Mouse (Mus musculus): ENCODE data around the gene Rftn2. TPM values are rescaled to one million over a fixed set of nuclear protein-coding genes. Genes with fewer than 3 reads are reported as not detected.

The Rftn2 gene
- polyA plus RNA-seq, 1 experiment from 2014 or later: 12.8 TPM

DNA sequence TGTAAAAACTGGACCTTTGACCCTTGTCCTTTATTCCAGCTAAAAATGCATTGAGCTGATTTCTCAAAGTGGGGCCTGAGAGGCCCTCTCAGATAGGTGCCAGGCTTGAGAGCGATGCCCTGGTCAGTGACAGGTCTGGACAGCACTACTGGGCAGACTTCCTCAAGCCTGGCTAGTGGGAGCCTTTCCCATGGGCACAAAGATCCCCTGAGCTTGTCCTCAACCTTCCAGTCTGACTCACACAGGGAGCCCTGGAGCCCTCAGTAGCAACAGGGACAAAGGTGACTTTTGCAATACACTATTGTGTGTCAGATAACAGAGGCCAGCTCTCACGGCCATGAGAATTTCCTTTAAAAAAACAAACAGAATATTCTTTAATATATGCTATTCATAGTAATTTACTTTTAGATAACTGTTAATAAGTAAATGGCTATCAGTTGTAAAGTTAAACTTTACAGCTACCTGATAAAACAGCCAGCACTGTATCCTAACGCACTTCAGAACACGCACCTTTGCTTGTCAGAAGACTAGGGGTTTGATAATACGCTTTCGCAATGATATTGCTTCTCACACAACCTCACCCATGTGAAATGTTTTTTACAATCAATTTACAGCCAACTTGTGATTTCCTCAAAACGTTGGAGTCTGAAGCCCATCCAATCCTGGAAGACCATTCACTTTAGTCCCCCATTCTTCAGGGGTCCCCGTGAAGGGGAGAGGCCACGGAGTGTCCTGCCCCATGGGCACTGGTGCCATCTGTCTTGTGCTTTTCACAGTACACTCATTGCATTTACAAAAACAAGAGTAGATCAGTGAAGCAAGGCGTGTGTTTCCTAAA is 52.6 kb downstream of the Rftn2 start:
- Histone ChIP-seq H3K9ac (replicated peaks; ENCODE audit: low read depth, low read length) (no peak overlapping the region), H3K36me3 (ENCODE audit: control insufficient read depth, insufficient read depth, low read length) (no peaks in the 10 kb centered on the region), H3K27me3 (ENCODE audit: control insufficient read depth, insufficient read depth, low read length) (no peaks in the 10 kb centered on the region), H3K4me3 (ENCODE audit: low read depth, low read length) (no peak overlapping the region), H3K4me2 (replicated peaks; ENCODE audit: low read depth, low read length) (no peak overlapping the region), H3K4me1 (ENCODE audit: control insufficient read depth, insufficient read depth, low read length) (no peaks in the 10 kb centered on the region), H3K9me3 (ENCODE audit: control insufficient read depth, low read depth, low read length) (no peaks in the 10 kb centered on the region; the same call in none of the 2 replicates), H3K27ac (ENCODE audit: low read length) (peak overlapping the region; percentile 45; the same call in 1 of the 2 replicates)
- 73% methylated on average over 10 of the region's 10 CpGs for WGBS
- ATAC-seq (ENCODE audit: insufficient number of reproducible peaks, insufficient read depth, low FRiP score, low read depth): peak; percentile 83

DNA sequence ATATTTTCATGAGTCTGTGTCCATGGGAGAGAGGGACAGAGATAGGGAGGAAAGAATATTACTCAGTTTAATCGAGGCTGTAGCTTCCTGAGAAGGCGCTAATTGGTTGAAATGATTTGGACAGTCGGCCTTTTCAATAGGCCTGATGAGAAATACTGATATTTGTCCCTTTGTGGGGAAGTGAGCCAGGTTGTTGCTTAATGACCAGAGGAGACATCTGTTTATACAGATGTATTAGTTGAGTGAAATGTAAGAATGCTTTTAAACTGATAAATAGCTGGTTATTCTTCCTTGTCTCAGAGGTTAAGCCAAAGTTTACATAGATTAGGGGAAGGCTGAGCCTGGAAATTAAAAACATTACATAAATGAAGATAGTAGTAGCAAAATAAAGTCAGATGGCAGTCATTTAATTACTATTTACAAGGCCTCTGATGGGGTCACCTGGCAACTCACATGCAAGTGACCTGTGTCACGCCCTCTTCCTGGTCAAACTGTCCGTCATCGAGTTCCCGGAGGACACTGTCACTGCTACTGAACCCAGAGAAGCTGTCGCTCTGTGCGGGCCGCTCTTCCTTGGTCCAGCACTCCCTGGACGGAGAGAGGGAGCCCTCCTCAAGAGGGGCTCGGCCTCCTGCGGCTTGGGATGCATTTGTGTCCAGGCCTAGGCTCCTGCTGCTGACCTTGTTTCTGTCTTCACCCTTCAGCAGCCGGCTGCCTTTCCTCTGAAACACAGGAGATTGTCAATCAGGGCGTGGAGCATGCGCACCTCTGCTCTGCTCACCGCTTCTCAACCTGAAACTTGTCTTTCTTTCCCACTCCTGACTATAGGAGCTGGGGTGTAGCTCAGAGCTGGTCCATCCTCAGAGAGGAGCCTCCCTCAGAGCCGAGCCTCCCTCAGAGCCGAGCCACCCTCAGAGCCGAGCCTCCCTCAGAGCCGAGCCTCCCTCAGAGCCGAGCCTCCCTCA is 54.9 kb downstream of the Rftn2 start:
- Histone ChIP-seq H3K27me3 (ENCODE audit: control insufficient read depth, insufficient read depth, low read length) (no peaks in the 10 kb centered on the region), H3K9ac (replicated peaks; ENCODE audit: low read depth, low read length) (no peak overlapping the region), H3K4me1 (ENCODE audit: control insufficient read depth, insufficient read depth, low read length) (no peaks in the 10 kb centered on the region), H3K4me2 (replicated peaks; ENCODE audit: low read depth, low read length) (no peak overlapping the region), H3K27ac (ENCODE audit: low read length) (no peak overlapping the region), H3K9me3 (ENCODE audit: control insufficient read depth, low read depth, low read length) (no peaks in the 10 kb centered on the region; the same call in none of the 2 replicates), H3K36me3 (ENCODE audit: control insufficient read depth, insufficient read depth, low read length) (no peaks in the 10 kb centered on the region), H3K4me3 (ENCODE audit: low read depth, low read length) (no peak overlapping the region)
- 56% methylated on average over 22 of the region's 22 CpGs for WGBS
- ATAC-seq (ENCODE audit: insufficient number of reproducible peaks, insufficient read depth, low FRiP score, low read depth): peak; percentile 28; the same call in 1 of the 2 replicates

DNA sequence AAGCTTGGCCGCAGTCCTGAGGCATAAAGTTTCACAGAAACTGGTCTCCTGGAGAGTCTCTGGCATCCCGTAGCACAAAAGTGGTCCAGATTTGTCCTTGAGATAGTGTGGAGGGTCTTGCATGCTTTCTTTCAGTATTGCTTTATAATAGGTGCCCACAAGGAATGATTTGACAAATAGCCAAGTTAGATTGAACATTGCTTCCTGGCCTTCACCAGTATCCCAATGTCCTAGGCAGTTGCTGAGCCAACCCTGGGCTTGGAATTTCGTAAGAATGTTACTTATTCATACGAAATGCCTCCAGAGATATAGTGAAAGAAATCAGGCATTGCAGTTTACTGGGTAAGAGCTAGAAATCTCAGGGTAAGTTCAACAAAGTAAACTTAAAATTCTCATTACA is 58.0 kb downstream of the Rftn2 start:
- Histone ChIP-seq H3K36me3 (ENCODE audit: control insufficient read depth, insufficient read depth, low read length) (no peaks in the 10 kb centered on the region), H3K4me1 (ENCODE audit: control insufficient read depth, insufficient read depth, low read length) (no peaks in the 10 kb centered on the region), H3K4me3 (ENCODE audit: low read depth, low read length) (no peak overlapping the region), H3K9me3 (ENCODE audit: control insufficient read depth, low read depth, low read length) (no peaks in the 10 kb centered on the region; the same call in none of the 2 replicates), H3K9ac (replicated peaks; ENCODE audit: low read depth, low read length) (no peak overlapping the region), H3K27ac (ENCODE audit: low read length) (no peak overlapping the region), H3K27me3 (ENCODE audit: control insufficient read depth, insufficient read depth, low read length) (no peaks in the 10 kb centered on the region), H3K4me2 (replicated peaks; ENCODE audit: low read depth, low read length) (no peak overlapping the region)
- no peak for ATAC-seq (ENCODE audit: insufficient number of reproducible peaks, insufficient read depth, low FRiP score, low read depth)
- 93% methylated on average over 4 of the region's 4 CpGs for WGBS

DNA sequence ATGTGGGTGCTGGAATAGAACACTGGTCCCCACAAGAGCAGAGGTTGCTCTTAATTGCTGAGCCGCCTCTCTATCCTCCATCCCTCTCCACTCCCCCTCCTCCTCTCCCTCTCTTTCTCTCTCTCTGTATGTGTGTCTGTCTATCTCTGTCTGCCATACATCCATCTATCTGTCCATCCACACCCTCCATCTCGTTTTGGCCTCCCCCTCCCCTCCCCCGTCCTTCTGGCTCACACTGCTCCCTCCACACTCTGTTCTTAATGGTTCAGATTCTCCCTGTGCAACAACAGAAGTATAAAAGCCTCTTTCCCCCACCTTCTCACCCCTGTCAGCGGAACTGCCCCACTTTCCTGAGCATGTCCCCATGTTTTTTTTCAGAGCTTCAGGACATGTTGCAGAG is 59.0 kb downstream of the Rftn2 start:
- no peak for ATAC-seq (ENCODE audit: insufficient number of reproducible peaks, insufficient read depth, low FRiP score, low read depth)
- H3K4me3 ChIP-seq (ENCODE audit: low read depth, low read length): no peak overlapping the region
- no peaks in the 10 kb centered on the region for H3K4me1 ChIP-seq (ENCODE audit: control insufficient read depth, insufficient read depth, low read length)
- H3K27me3 ChIP-seq (ENCODE audit: control insufficient read depth, insufficient read depth, low read length): no peaks in the 10 kb centered on the region
- WGBS: 77% methylated on average over 4 of the region's 4 CpGs
- no peaks in the 10 kb centered on the region for H3K36me3 ChIP-seq (ENCODE audit: control insufficient read depth, insufficient read depth, low read length)
- no peak overlapping the region for H3K4me2 ChIP-seq (replicated peaks; ENCODE audit: low read depth, low read length)
- no peak overlapping the region for H3K9ac ChIP-seq (replicated peaks; ENCODE audit: low read depth, low read length)
- H3K27ac ChIP-seq (ENCODE audit: low read length): no peak overlapping the region
- no peaks in the 10 kb centered on the region; the same call in 1 of the 2 replicates for H3K9me3 ChIP-seq (ENCODE audit: control insufficient read depth, low read depth, low read length)

DNA sequence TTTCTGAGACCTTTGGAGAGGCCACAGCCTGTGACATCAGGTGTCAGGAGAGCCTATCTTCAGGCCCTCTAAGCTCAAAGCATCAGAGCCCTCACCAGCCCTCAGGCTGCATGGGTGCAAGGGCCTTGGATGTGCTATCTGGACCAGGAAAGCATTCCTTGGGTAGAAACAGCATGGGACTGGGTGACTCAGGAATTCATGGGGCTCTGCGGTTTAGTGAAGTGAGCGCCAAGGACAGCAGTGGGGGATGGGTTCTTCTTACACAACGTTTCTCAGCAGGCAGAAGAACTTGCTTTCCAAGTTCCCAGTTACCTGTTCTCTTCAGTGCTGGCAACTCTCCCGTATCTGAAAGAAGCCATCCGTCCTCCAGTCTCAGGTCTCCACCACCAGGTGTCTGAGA is 62.6 kb downstream of the Rftn2 start:
- Histone ChIP-seq H3K4me1 (ENCODE audit: control insufficient read depth, insufficient read depth, low read length) (no peaks in the 10 kb centered on the region), H3K36me3 (ENCODE audit: control insufficient read depth, insufficient read depth, low read length) (no peaks in the 10 kb centered on the region), H3K4me2 (replicated peaks; ENCODE audit: low read depth, low read length) (no peak overlapping the region), H3K27ac (ENCODE audit: low read length) (no peak overlapping the region), H3K4me3 (ENCODE audit: low read depth, low read length) (no peak overlapping the region), H3K9me3 (ENCODE audit: control insufficient read depth, low read depth, low read length) (no peaks in the 10 kb centered on the region; the same call in 1 of the 2 replicates), H3K9ac (replicated peaks; ENCODE audit: low read depth, low read length) (no peak overlapping the region), H3K27me3 (ENCODE audit: control insufficient read depth, insufficient read depth, low read length) (no peaks in the 10 kb centered on the region)
- WGBS: 41% methylated on average over 5 of the region's 5 CpGs
- ATAC-seq (ENCODE audit: insufficient number of reproducible peaks, insufficient read depth, low FRiP score, low read depth): no peak

DNA sequence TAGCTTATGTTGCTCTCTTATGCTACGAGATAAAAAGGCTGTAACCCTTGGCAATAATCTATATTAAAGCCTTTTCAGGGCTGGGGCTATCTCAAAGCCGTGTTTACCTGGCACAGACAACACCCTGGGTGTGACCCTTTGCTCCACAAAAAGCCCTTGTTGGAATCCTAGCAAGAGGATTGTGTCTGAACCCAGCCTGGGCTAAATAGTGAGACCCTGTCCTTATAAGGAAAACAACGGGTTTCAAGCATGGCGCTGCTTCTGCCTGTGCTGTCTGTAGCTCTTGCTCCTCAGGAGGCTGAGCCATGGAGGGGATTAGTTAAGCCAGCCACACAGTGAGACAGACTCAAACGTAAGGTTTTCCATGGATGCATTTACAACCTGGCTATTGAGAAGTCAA is 63.8 kb downstream of the Rftn2 start:
- H3K36me3 ChIP-seq (ENCODE audit: control insufficient read depth, insufficient read depth, low read length): no peaks in the 10 kb centered on the region
- H3K27me3 ChIP-seq (ENCODE audit: control insufficient read depth, insufficient read depth, low read length): no peaks in the 10 kb centered on the region
- 69% methylated on average over 5 of the region's 5 CpGs for WGBS
- no peaks in the 10 kb centered on the region for H3K9me3 ChIP-seq (ENCODE audit: control insufficient read depth, low read depth, low read length)
- no peak overlapping the region for H3K9ac ChIP-seq (replicated peaks; ENCODE audit: low read depth, low read length)
- H3K27ac ChIP-seq (ENCODE audit: low read length): no peak overlapping the region
- H3K4me2 ChIP-seq (replicated peaks; ENCODE audit: low read depth, low read length): no peak overlapping the region
- H3K4me3 ChIP-seq (ENCODE audit: low read depth, low read length): no peak overlapping the region
- no peaks in the 10 kb centered on the region for H3K4me1 ChIP-seq (ENCODE audit: control insufficient read depth, insufficient read depth, low read length)
- no peak for ATAC-seq (ENCODE audit: insufficient number of reproducible peaks, insufficient read depth, low FRiP score, low read depth)

DNA sequence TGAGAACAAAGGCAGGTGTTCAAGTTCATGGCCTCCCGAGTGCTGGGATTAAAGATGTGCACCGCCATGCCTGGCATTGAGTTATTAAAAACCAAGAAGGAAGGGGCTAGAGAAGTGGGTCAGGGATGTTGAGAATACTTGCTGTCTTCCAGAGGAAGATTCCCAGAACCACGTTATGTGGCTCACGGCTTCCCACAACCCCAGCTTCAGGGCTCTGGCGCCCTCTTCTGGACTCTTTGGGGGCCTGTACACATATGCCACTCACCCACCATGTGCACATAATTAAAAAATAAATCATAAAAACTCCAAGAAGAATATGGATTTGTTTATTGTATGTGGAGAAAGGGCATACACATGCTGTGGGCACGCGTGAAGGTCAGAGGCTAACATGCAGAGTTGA is 64.7 kb downstream of the Rftn2 start:
- H3K36me3 ChIP-seq (ENCODE audit: control insufficient read depth, insufficient read depth, low read length): peaks cover 6% of the 10 kb centered on the region
- no peaks in the 10 kb centered on the region for H3K4me1 ChIP-seq (ENCODE audit: control insufficient read depth, insufficient read depth, low read length)
- H3K27ac ChIP-seq (ENCODE audit: low read length): no peak overlapping the region
- no peak overlapping the region for H3K4me2 ChIP-seq (replicated peaks; ENCODE audit: low read depth, low read length)
- no peak overlapping the region for H3K4me3 ChIP-seq (ENCODE audit: low read depth, low read length)
- ATAC-seq (ENCODE audit: insufficient number of reproducible peaks, insufficient read depth, low FRiP score, low read depth): no peak
- H3K9ac ChIP-seq (replicated peaks; ENCODE audit: low read depth, low read length): no peak overlapping the region
- H3K9me3 ChIP-seq (ENCODE audit: control insufficient read depth, low read depth, low read length): no peaks in the 10 kb centered on the region
- WGBS: 72% methylated on average over 7 of the region's 7 CpGs
- no peaks in the 10 kb centered on the region for H3K27me3 ChIP-seq (ENCODE audit: control insufficient read depth, insufficient read depth, low read length)

DNA sequence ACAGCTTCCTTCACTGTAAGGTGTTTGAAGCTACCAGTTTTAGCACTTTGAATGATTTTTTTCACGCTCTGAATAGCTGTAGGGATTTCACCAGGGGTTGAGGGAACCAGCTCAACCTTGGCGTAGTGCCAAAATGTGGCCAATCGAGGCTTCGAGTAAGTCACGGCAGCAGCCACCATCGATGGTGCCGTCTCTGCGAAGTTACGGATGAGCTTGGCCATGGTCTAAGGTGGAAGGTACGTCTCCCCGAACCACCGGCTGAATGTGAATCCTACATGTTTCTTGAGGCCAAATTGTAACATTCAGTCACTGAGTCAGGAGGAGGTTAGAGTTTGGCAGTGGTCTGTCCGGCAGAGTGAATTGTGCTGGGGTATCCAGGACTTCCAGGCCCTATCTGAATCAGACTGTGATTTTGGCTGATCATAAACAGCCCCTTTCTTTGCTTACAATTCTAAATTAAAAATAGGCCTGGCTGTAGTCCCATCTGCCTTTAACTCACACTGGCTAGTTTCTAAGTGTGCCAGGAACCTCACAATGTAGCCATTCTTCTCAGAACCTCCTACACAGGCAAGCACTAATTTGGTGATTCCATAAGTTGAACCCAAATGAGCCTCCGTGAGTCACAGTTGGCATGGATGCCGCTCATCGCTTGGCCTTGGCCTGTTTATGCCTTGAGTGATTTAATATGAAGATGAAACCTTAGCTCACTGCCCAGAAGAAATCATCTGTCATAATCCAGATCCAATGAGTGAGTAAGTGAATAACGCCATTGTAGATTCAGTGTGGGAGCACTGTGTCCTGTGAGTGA is 65.5 kb downstream of the Rftn2 start:
- WGBS: 93% methylated on average over 17 of the region's 17 CpGs

More for the DNA sequence above, 65.5 kb downstream of the Rftn2 start:
- H3K4me3 ChIP-seq (ENCODE audit: low read depth, low read length): no peak overlapping the region
- H3K9me3 ChIP-seq (ENCODE audit: control insufficient read depth, low read depth, low read length): no peaks in the 10 kb centered on the region
- no peaks in the 10 kb centered on the region for H3K27me3 ChIP-seq (ENCODE audit: control insufficient read depth, insufficient read depth, low read length)
- no peak overlapping the region for H3K9ac ChIP-seq (replicated peaks; ENCODE audit: low read depth, low read length)
- no peak overlapping the region for H3K4me2 ChIP-seq (replicated peaks; ENCODE audit: low read depth, low read length)
- no peak overlapping the region for H3K27ac ChIP-seq (ENCODE audit: low read length)
- H3K4me1 ChIP-seq (ENCODE audit: control insufficient read depth, insufficient read depth, low read length): no peaks in the 10 kb centered on the region
- peaks cover 13% of the 10 kb centered on the region for H3K36me3 ChIP-seq (ENCODE audit: control insufficient read depth, insufficient read depth, low read length)
- ATAC-seq (ENCODE audit: insufficient number of reproducible peaks, insufficient read depth, low FRiP score, low read depth): no peak

All from stomach, embryonic 14.5 days (tissue).